Mouse (Mus musculus) heart, adult 2 months (tissue): Measurements from ENCODE around the gene Lect2.

Source experiments
- CTCF ChIP-seq: fragments of 200-600 bp; IDR thresholded peaks from 2 replicates; pipeline ENCODE4 v1.8.1; 2022; ENCODE audit warnings: antibody characterized with exemption, mild to moderate bottlenecking, moderate library complexity
- EP300 ChIP-seq: fragments of 200-500 bp; IDR thresholded peaks from 2 replicates; pipeline ENCODE4 v1.6.1; 2011; ENCODE audit warnings: low read depth, low read length, control low read depth; ENCODE audit not compliant: insufficient read depth
- POLR2A ChIP-seq: fragments of 200-500 bp; IDR thresholded peaks from 2 replicates; pipeline ENCODE4 v1.6.1; 2011; ENCODE audit warnings: mild to moderate bottlenecking, low read depth, low read length, control low read depth; ENCODE audit not compliant: insufficient read depth

DNA sequence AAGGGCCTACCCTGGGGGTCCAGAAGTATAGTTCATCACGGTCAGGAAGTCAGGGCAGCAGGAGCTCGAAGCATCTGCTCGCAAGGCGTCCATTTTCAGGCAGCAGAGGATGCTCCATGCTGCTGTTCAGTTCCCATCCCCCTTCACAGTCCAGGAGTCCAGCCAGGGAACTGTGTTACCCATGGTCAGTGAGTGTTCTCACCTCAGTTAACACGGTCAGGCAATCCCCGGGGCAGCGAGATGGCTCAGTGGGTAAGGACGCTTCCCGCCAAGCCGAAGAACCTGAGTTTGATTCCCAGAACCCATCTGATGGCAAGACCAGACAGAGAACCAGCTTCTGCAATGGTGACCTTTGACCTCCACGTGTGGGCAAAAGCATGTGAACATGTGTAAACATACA lies 20.0 kb downstream of the Lect2 start:
- TF ChIP-seq POLR2A (no peak), EP300 (no peak), CTCF (no peak)
